Mouse (Mus musculus): ENCODE measurements around the gene Sorbs2. TPM values are rescaled to one million over a fixed set of nuclear protein-coding genes. Genes with fewer than 3 reads are reported as not detected.
A peak's percentile ranks its signal among the peaks of the same experiment; 100 is the strongest.

The Sorbs2 gene
- polyA plus RNA-seq, 1 experiment from 2014 or later: 16.7 TPM

GRCm38 (mm10) chr8:45760622-45761021 is 253.0 kb downstream of the Sorbs2 start:
- Histone ChIP-seq H3K27ac (no peak overlapping the region), H3K9me3 (replicated peaks) (no peaks in the 10 kb centered on the region), H3K4me3 (no peak overlapping the region), H3K27me3 (ENCODE audit: low read depth, poor library complexity, severe bottlenecking) (0 out of 2 replicates have a peak, but pooled peaks cover 3% of the 10 kb centered on the region), H3K36me3 (no peaks in the 10 kb centered on the region; the same call in 1 of the 2 replicates), H3K4me1 (no peaks in the 10 kb centered on the region)
- 92% methylated on average over 9 of the region's 9 CpGs for WGBS
- no peak for DNase-seq (ENCODE audit: low spot score)

DNA sequence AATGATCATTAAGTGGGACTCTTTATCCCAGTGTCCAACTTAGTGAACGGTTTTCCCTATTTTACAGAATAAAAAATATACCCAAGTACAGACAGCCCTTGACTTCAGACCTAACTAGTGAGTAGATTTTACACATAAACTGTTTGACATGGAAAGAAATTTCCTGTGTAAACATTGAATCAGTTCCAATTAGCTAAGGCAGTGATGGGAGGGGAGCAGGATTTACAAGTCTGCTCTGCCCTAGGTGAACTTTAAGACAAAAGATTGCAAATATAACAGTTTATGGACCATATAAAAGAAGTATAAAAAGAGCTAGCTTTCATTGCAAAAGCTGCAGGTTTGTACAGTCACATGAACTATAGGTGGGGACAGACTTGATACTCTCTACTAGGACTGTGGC is 253.5 kb downstream of the Sorbs2 start:
- DNase-seq (ENCODE audit: low spot score): no peak

GRCm38 (mm10) chr8:45762982-45763689 is 255.5 kb downstream of the Sorbs2 start:
- Histone ChIP-seq H3K4me1 (no peaks in the 10 kb centered on the region), H3K4me3 (no peak overlapping the region), H3K27ac (no peak overlapping the region), H3K9me3 (replicated peaks) (no peaks in the 10 kb centered on the region), H3K27me3 (ENCODE audit: low read depth, poor library complexity, severe bottlenecking) (0 out of 2 replicates have a peak, but pooled peaks cover 3% of the 10 kb centered on the region), H3K36me3 (no peaks in the 10 kb centered on the region; the same call in 1 of the 2 replicates)
- 75% methylated on average over 15 of the region's 15 CpGs for WGBS
- no peak for DNase-seq (ENCODE audit: low spot score)

More for the DNA sequence above, 253.5 kb downstream of the Sorbs2 start:
- no peaks in the 10 kb centered on the region for H3K9me3 ChIP-seq (replicated peaks)
- H3K27me3 ChIP-seq (ENCODE audit: low read depth, poor library complexity, severe bottlenecking): 0 out of 2 replicates have a peak, but pooled peaks cover 3% of the 10 kb centered on the region
- H3K36me3 ChIP-seq: no peaks in the 10 kb centered on the region; the same call in 1 of the 2 replicates
- H3K4me3 ChIP-seq: no peak overlapping the region
- H3K27ac ChIP-seq: no peak overlapping the region
- WGBS: 94% methylated on average over 1 of the region's 1 CpGs
- H3K4me1 ChIP-seq: no peaks in the 10 kb centered on the region

DNA sequence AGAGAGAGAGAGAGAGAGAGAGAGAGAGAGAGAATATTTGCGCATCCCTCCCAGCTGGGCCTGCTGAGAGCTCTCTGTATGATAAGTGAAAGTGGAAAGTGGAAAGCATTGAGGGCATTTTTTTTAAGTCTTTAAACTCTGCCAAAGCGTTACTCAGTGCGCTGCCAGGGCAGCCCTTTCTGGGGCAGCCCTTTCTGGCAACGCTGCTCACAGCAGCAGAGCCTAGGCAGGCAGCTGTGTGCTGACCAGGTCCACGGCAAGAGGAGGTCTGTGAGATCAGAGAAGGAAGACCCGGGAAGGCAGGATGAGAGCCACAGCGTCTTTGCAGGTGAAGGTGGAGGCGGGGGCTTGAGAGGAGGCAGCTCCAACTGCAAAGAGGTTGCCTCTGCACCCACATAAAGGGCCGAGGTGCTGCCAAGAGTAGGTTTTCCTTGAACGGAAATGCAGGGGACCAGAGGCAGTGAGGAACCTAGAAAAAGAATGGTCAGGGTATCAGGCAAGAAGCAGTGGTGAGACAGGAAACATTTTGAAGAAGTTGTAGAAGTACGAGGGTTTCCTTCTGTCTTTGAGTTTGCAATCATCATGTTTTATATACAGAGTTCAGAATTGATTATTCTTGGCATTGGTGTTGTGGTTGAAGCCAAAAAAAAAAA is 256.2 kb downstream of the Sorbs2 start:
- Histone ChIP-seq H3K4me3 (no peak overlapping the region), H3K27me3 (ENCODE audit: low read depth, poor library complexity, severe bottlenecking) (0 out of 2 replicates have a peak, but pooled peaks cover 3% of the 10 kb centered on the region), H3K36me3 (no peaks in the 10 kb centered on the region; the same call in 1 of the 2 replicates), H3K9me3 (replicated peaks) (no peaks in the 10 kb centered on the region), H3K27ac (no peak overlapping the region), H3K4me1 (no peaks in the 10 kb centered on the region)
- DNase-seq (ENCODE audit: low spot score): no peak
- WGBS: 45% methylated on average over 11 of the region's 11 CpGs

GRCm38 (mm10) chr8:45766138-45766537 is 258.6 kb downstream of the Sorbs2 start:
- no peaks in the 10 kb centered on the region for H3K4me1 ChIP-seq
- H3K27ac ChIP-seq: no peak overlapping the region
- WGBS: 82% methylated on average over 11 of the region's 11 CpGs
- H3K9me3 ChIP-seq (replicated peaks): no peaks in the 10 kb centered on the region
- DNase-seq (ENCODE audit: low spot score): no peak
- no peak overlapping the region for H3K4me3 ChIP-seq
- H3K27me3 ChIP-seq (ENCODE audit: low read depth, poor library complexity, severe bottlenecking): 0 out of 2 replicates have a peak, but pooled peaks cover 3% of the 10 kb centered on the region
- no peaks in the 10 kb centered on the region; the same call in 1 of the 2 replicates for H3K36me3 ChIP-seq

DNA sequence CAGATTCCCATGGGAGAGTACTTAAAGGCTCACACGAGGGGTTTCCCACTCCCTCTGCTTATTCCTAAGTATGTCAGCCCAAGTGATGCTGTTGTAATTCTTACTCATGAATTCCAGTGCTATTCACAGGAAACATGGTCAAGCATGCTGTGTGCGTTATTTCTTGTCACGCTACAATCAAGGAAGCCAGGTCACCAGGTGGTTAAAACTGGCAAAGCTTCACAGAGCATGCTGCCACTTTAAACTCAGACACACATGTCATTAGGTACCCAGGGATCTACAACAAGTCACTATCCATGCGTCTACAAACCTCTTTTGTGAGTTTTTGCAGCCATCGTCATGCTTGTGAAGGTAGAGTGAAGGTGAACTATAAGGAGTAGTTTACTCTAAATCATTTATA is 267.3 kb downstream of the Sorbs2 start:
- Histone ChIP-seq H3K27ac (no peak overlapping the region), H3K4me1 (no peaks in the 10 kb centered on the region), H3K36me3 (peaks cover 3% of the 10 kb centered on the region; the same call in 1 of the 2 replicates), H3K27me3 (ENCODE audit: low read depth, poor library complexity, severe bottlenecking) (no peaks in the 10 kb centered on the region), H3K4me3 (no peak overlapping the region), H3K9me3 (replicated peaks) (no peaks in the 10 kb centered on the region)
- no peak for DNase-seq (ENCODE audit: low spot score)
- WGBS: 90% methylated on average over 5 of the region's 5 CpGs

GRCm38 (mm10) chr8:45775481-45775880 is 267.9 kb downstream of the Sorbs2 start:
- Histone ChIP-seq H3K36me3 (peaks cover 3% of the 10 kb centered on the region; the same call in 1 of the 2 replicates), H3K4me1 (no peaks in the 10 kb centered on the region), H3K4me3 (no peak overlapping the region), H3K27me3 (ENCODE audit: low read depth, poor library complexity, severe bottlenecking) (no peaks in the 10 kb centered on the region), H3K27ac (no peak overlapping the region), H3K9me3 (replicated peaks) (no peaks in the 10 kb centered on the region)
- no peak for DNase-seq (ENCODE audit: low spot score)
- 98% methylated on average over 7 of the region's 7 CpGs for WGBS

GRCm38 (mm10) chr8:45776366-45776765 is 268.8 kb downstream of the Sorbs2 start:
- Histone ChIP-seq H3K9me3 (replicated peaks) (no peaks in the 10 kb centered on the region), H3K36me3 (peaks cover 3% of the 10 kb centered on the region; the same call in 1 of the 2 replicates), H3K27me3 (ENCODE audit: low read depth, poor library complexity, severe bottlenecking) (no peaks in the 10 kb centered on the region), H3K4me3 (no peak overlapping the region), H3K27ac (no peak overlapping the region), H3K4me1 (no peaks in the 10 kb centered on the region)
- no peak for DNase-seq (ENCODE audit: low spot score)
- WGBS: 91% methylated on average over 9 of the region's 9 CpGs

DNA sequence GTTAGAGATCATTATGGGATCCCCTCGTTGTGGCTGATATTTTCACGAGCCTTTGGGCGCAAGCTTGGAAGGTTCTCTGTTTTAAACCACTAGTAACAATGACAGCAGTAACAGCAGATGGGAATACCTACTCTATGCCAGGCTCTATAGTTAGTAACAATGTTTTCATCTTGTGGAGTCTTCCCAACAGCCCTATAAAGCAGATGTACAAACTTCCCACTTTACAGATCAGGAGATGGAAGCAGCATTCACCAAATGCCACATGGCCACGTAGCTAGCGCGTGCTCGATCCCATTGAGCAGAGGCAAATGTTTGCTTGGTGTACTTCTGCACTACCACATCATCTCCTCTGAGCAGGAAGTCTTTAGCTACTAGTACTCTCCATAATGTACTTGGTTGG is 269.4 kb downstream of the Sorbs2 start:
- Histone ChIP-seq H3K4me3 (no peak overlapping the region), H3K9me3 (replicated peaks) (no peaks in the 10 kb centered on the region), H3K27ac (no peak overlapping the region), H3K36me3 (peaks cover 3% of the 10 kb centered on the region; the same call in 1 of the 2 replicates), H3K27me3 (ENCODE audit: low read depth, poor library complexity, severe bottlenecking) (no peaks in the 10 kb centered on the region), H3K4me1 (no peaks in the 10 kb centered on the region)
- whole genome bisulfite sequencing: 96% methylated on average over 7 of the region's 7 CpGs
- DNase-seq (ENCODE audit: low spot score): no peak

GRCm38 (mm10) chr8:45780585-45780984 is 273.0 kb downstream of the Sorbs2 start:
- no peaks in the 10 kb centered on the region for H3K36me3 ChIP-seq
- no peaks in the 10 kb centered on the region for H3K27me3 ChIP-seq (ENCODE audit: low read depth, poor library complexity, severe bottlenecking)
- no peaks in the 10 kb centered on the region for H3K4me1 ChIP-seq
- H3K9me3 ChIP-seq (replicated peaks): no peaks in the 10 kb centered on the region
- DNase-seq (ENCODE audit: low spot score): no peak
- 63% methylated on average over 4 of the region's 4 CpGs for WGBS
- H3K27ac ChIP-seq: no peak overlapping the region
- H3K4me3 ChIP-seq: no peak overlapping the region

GRCm38 (mm10) chr8:45788610-45789009 is 281.0 kb downstream of the Sorbs2 start:
- WGBS: 79% methylated on average over 3 of the region's 3 CpGs
- H3K36me3 ChIP-seq: no peaks in the 10 kb centered on the region

GRCm38 (mm10) chr8:45794847-45795246 is 287.3 kb downstream of the Sorbs2 start:
- no peak overlapping the region for H3K4me3 ChIP-seq
- no peaks in the 10 kb centered on the region for H3K27me3 ChIP-seq (ENCODE audit: low read depth, poor library complexity, severe bottlenecking)
- H3K27ac ChIP-seq: no peak overlapping the region
- 0 out of 2 replicates have a peak, but pooled peaks cover 2% of the 10 kb centered on the region for H3K36me3 ChIP-seq
- DNase-seq (ENCODE audit: low spot score): no peak
- no peaks in the 10 kb centered on the region for H3K4me1 ChIP-seq
- 89% methylated on average over 14 of the region's 14 CpGs for WGBS
- no peaks in the 10 kb centered on the region for H3K9me3 ChIP-seq (replicated peaks)

More at GRCm38 (mm10) chr8:45788610-45789009, 281.0 kb downstream of the Sorbs2 start:
- no peak for DNase-seq (ENCODE audit: low spot score)
- H3K27ac ChIP-seq: no peak overlapping the region
- no peaks in the 10 kb centered on the region for H3K4me1 ChIP-seq
- no peaks in the 10 kb centered on the region for H3K9me3 ChIP-seq (replicated peaks)
- H3K27me3 ChIP-seq (ENCODE audit: low read depth, poor library complexity, severe bottlenecking): no peaks in the 10 kb centered on the region
- no peak overlapping the region for H3K4me3 ChIP-seq

- H3K4me1 ChIP-seq: no peaks in the 10 kb centered on the region
- no peak overlapping the region for H3K4me3 ChIP-seq
- peak; percentile 38 for DNase-seq (ENCODE audit: low spot score)
- no peak overlapping the region for H3K27ac ChIP-seq
- H3K9me3 ChIP-seq (replicated peaks): no peaks in the 10 kb centered on the region
- H3K36me3 ChIP-seq: 0 out of 2 replicates have a peak, but pooled peaks cover 2% of the 10 kb centered on the region
- WGBS: 65% methylated on average over 11 of the region's 11 CpGs
- no peaks in the 10 kb centered on the region for H3K27me3 ChIP-seq (ENCODE audit: low read depth, poor library complexity, severe bottlenecking)
Measured at GRCm38 (mm10) chr8:45796331-45796740, 288.7 kb downstream of the Sorbs2 start.

Measured in limb, embryonic 10.5 days (tissue).